Mouse (Mus musculus): Measurements from ENCODE around the gene Poldip2. TPM values are rescaled to one million over a fixed set of nuclear protein-coding genes. Genes with fewer than 3 reads are reported as not detected.

The Poldip2 gene
- 156 and 158 TPM in 2 replicates for polyA plus RNA-seq (2014; fragmentation: Nextera tagmentation; extraction: Ambion mirVana)

GRCm38 (mm10) chr11:78512025-78512957 is at the start of gene Poldip2, which contains the start of gene Tmem199:
Gene Poldip2, plus strand, starts transcription at chr11:78512193.
Gene Tmem199, minus strand, starts transcription at chr11:78512172.
- peak within 1 kb of the TSS; percentile 69; the same call in 1 of the 2 replicates for H3K27ac ChIP-seq (ENCODE audit: low read depth, low read length)
- H3K27me3 ChIP-seq (ENCODE audit: control insufficient read depth, insufficient read depth, low read length), result no peaks in the 10 kb centered on the region
- peaks cover 14% of the 10 kb centered on the region for H3K4me1 ChIP-seq (ENCODE audit: control insufficient read depth, insufficient read depth, low read length)
- peak within 1 kb of the TSS; percentile 76 for H3K4me2 ChIP-seq (ENCODE audit: low read depth)
- H3K4me3 ChIP-seq (ENCODE audit: low read depth, low read length), result peak within 1 kb of the TSS; percentile 67
- WGBS, result under 1% methylated on average over 60 of the region's 67 CpGs
- peak; percentile 96 for DNase-seq (ENCODE audit: low spot score)
- no peaks in the 10 kb centered on the region for H3K9me3 ChIP-seq (ENCODE audit: control insufficient read depth, low read length)
- H3K9ac ChIP-seq (ENCODE audit: low read length), result peak within 1 kb of the TSS; percentile 96
- ATAC-seq (ENCODE audit: insufficient read depth, low FRiP score, low TSS enrichment), result peak; percentile 91
- peaks cover 21% of the 10 kb centered on the region for H3K36me3 ChIP-seq (ENCODE audit: control insufficient read depth, insufficient read depth, low read length)

- Histone ChIP-seq H3K4me1 (ENCODE audit: control insufficient read depth, insufficient read depth, low read length) (peaks cover 9% of the 10 kb centered on the region; the same call in 1 of the 2 replicates), H3K4me2 (ENCODE audit: low read depth) (no peak overlapping the region), H3K27ac (ENCODE audit: low read depth, low read length) (no peak overlapping the region), H3K9ac (ENCODE audit: low read length) (no peak overlapping the region), H3K4me3 (ENCODE audit: low read depth, low read length) (no peak overlapping the region), H3K36me3 (ENCODE audit: control insufficient read depth, insufficient read depth, low read length) (no peaks in the 10 kb centered on the region), H3K9me3 (ENCODE audit: control insufficient read depth, low read length) (no peaks in the 10 kb centered on the region), H3K27me3 (ENCODE audit: control insufficient read depth, insufficient read depth, low read length) (no peaks in the 10 kb centered on the region)
- ATAC-seq (ENCODE audit: insufficient read depth, low FRiP score, low TSS enrichment) (no peak), DNase-seq (ENCODE audit: low spot score) (no peak)
- 86% methylated on average over 5 of the region's 5 CpGs for WGBS
Measured at GRCm38 (mm10) chr11:78462669-78463068, 49.3 kb upstream of the Poldip2 start.

GRCm38 (mm10) chr11:78463286-78464036 is 48.5 kb upstream of the Poldip2 start:
- WGBS, result 68% methylated on average over 13 of the region's 13 CpGs
- no peak for ATAC-seq (ENCODE audit: insufficient read depth, low FRiP score, low TSS enrichment)
- Histone ChIP-seq H3K4me1 (ENCODE audit: control insufficient read depth, insufficient read depth, low read length) (peaks cover 9% of the 10 kb centered on the region; the same call in 1 of the 2 replicates), H3K4me2 (ENCODE audit: low read depth) (no peak overlapping the region), H3K4me3 (ENCODE audit: low read depth, low read length) (no peak overlapping the region), H3K36me3 (ENCODE audit: control insufficient read depth, insufficient read depth, low read length) (no peaks in the 10 kb centered on the region), H3K9me3 (ENCODE audit: control insufficient read depth, low read length) (no peaks in the 10 kb centered on the region), H3K9ac (ENCODE audit: low read length) (no peak overlapping the region), H3K27me3 (ENCODE audit: control insufficient read depth, insufficient read depth, low read length) (no peaks in the 10 kb centered on the region), H3K27ac (ENCODE audit: low read depth, low read length) (no peak overlapping the region)
- DNase-seq (ENCODE audit: low spot score), result no peak

GRCm38 (mm10) chr11:78465116-78465515 is 46.9 kb upstream of the Poldip2 start:
- DNase-seq (ENCODE audit: low spot score), result no peak
- peak overlapping the region; percentile 67 for H3K4me2 ChIP-seq (ENCODE audit: low read depth)
- peaks cover 9% of the 10 kb centered on the region; the same call in 1 of the 2 replicates for H3K4me1 ChIP-seq (ENCODE audit: control insufficient read depth, insufficient read depth, low read length)
- ATAC-seq (ENCODE audit: insufficient read depth, low FRiP score, low TSS enrichment), result no peak
- no peaks in the 10 kb centered on the region for H3K27me3 ChIP-seq (ENCODE audit: control insufficient read depth, insufficient read depth, low read length)
- no peak overlapping the region for H3K27ac ChIP-seq (ENCODE audit: low read depth, low read length)
- no peak overlapping the region; the same call in 1 of the 2 replicates for H3K9ac ChIP-seq (ENCODE audit: low read length)
- 33% methylated on average over 9 of the region's 9 CpGs for WGBS
- H3K9me3 ChIP-seq (ENCODE audit: control insufficient read depth, low read length), result no peaks in the 10 kb centered on the region
- H3K36me3 ChIP-seq (ENCODE audit: control insufficient read depth, insufficient read depth, low read length), result no peaks in the 10 kb centered on the region
- H3K4me3 ChIP-seq (ENCODE audit: low read depth, low read length), result peak overlapping the region; percentile 52

- Histone ChIP-seq H3K27ac (ENCODE audit: low read depth, low read length) (peak within 1 kb of the TSS; percentile 14; the same call in 1 of the 2 replicates), H3K27me3 (ENCODE audit: control insufficient read depth, insufficient read depth, low read length) (no peaks in the 10 kb centered on the region), H3K4me1 (ENCODE audit: control insufficient read depth, insufficient read depth, low read length) (peaks cover 9% of the 10 kb centered on the region; the same call in 1 of the 2 replicates), H3K4me2 (ENCODE audit: low read depth) (peak within 1 kb of the TSS; percentile 67), H3K9me3 (ENCODE audit: control insufficient read depth, low read length) (no peaks in the 10 kb centered on the region), H3K9ac (ENCODE audit: low read length) (peak within 1 kb of the TSS; percentile 68), H3K36me3 (ENCODE audit: control insufficient read depth, insufficient read depth, low read length) (no peaks in the 10 kb centered on the region), H3K4me3 (ENCODE audit: low read depth, low read length) (peak within 1 kb of the TSS; percentile 52)
- WGBS, result under 1% methylated on average over 41 of the region's 41 CpGs
- ATAC-seq (ENCODE audit: insufficient read depth, low FRiP score, low TSS enrichment) (peak; percentile 93), DNase-seq (ENCODE audit: low spot score) (peak; percentile 86)
Measured at GRCm38 (mm10) chr11:78465568-78466180, 46.3 kb upstream of the Poldip2 start, which contains the start of gene Slc46a1. Gene Slc46a1, plus strand, starts transcription at chr11:78465697.

- Histone ChIP-seq H3K9ac (ENCODE audit: low read length) (peak overlapping the region; percentile 68), H3K9me3 (ENCODE audit: control insufficient read depth, low read length) (no peaks in the 10 kb centered on the region), H3K27ac (ENCODE audit: low read depth, low read length) (no peak overlapping the region), H3K27me3 (ENCODE audit: control insufficient read depth, insufficient read depth, low read length) (no peaks in the 10 kb centered on the region), H3K4me3 (ENCODE audit: low read depth, low read length) (peak overlapping the region; percentile 52), H3K4me2 (ENCODE audit: low read depth) (peak overlapping the region; percentile 67), H3K36me3 (ENCODE audit: control insufficient read depth, insufficient read depth, low read length) (no peaks in the 10 kb centered on the region), H3K4me1 (ENCODE audit: control insufficient read depth, insufficient read depth, low read length) (peaks cover 9% of the 10 kb centered on the region; the same call in 1 of the 2 replicates)
- ATAC-seq (ENCODE audit: insufficient read depth, low FRiP score, low TSS enrichment) (peak; percentile 25; the same call in 1 of the 2 replicates), DNase-seq (ENCODE audit: low spot score) (peak; percentile 15)
- WGBS, result 69% methylated on average over 23 of the region's 23 CpGs
Measured at GRCm38 (mm10) chr11:78466242-78466912, 45.6 kb upstream of the Poldip2 start.

- no peak overlapping the region for H3K4me3 ChIP-seq (ENCODE audit: low read depth, low read length)
- H3K9me3 ChIP-seq (ENCODE audit: control insufficient read depth, low read length), result no peaks in the 10 kb centered on the region
- ATAC-seq (ENCODE audit: insufficient read depth, low FRiP score, low TSS enrichment), result no peak
- H3K4me2 ChIP-seq (ENCODE audit: low read depth), result no peak overlapping the region
- H3K27ac ChIP-seq (ENCODE audit: low read depth, low read length), result no peak overlapping the region
- no peaks in the 10 kb centered on the region for H3K36me3 ChIP-seq (ENCODE audit: control insufficient read depth, insufficient read depth, low read length)
- WGBS, result 90% methylated on average over 7 of the region's 7 CpGs
- no peaks in the 10 kb centered on the region for H3K27me3 ChIP-seq (ENCODE audit: control insufficient read depth, insufficient read depth, low read length)
- no peak overlapping the region for H3K9ac ChIP-seq (ENCODE audit: low read length)
- H3K4me1 ChIP-seq (ENCODE audit: control insufficient read depth, insufficient read depth, low read length), result peaks cover 9% of the 10 kb centered on the region; the same call in 1 of the 2 replicates
- no peak for DNase-seq (ENCODE audit: low spot score)
Measured at GRCm38 (mm10) chr11:78467515-78467914, 44.5 kb upstream of the Poldip2 start.

All from neural tube, embryonic 11.5 days (tissue).